Mouse (Mus musculus): Measurements from ENCODE around the gene Spata32.

DNA sequence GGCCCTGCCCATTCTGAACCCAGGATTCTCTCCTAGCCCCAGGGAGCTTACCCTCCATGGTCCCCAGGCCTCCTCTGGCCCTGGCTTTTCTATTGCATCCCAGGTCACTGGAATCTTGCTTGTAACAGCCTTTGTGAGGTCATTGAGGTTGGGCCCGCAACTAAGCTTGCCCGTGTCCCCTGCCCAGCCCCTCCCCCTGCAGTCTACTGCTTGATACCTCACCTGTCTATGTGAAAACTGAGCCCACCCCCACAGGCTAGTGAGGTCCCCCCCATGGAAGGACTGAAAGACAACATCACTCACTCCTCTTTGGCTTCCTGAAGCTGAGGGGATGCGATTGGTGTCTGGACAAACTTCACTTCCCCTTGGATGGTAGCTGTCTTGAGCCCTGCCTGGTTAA lies 9.8 kb downstream of the Spata32 start, which contains the start of gene 1700023F06Rik:
- no peak for TF ChIP-seq CTCF (IDR thresholded peaks at IDR 0.05; ENCODE audit: insufficient read depth, low read length)
- no peak for TF ChIP-seq POLR2A (IDR thresholded peaks at IDR 0.05; ENCODE audit: borderline replicate concordance, extremely low read depth, low read depth, low read length)

All from lung, adult 2 months (tissue).